Mouse (Mus musculus) heart, embryonic 11.5 days (tissue): ENCODE measurements around the gene Nostrin. TPM values are rescaled to one million over a fixed set of nuclear protein-coding genes. Genes with fewer than 3 reads are reported as not detected.

Source experiments
- ATAC-seq: fragments of 200-750 bp; cut with Nextera tagmentation; replicated peaks from 2 replicates; pipeline ENCODE4 v1.8.0; 2017; ENCODE audit warnings: moderate library complexity; ENCODE audit not compliant: insufficient number of reproducible peaks, low FRiP score, low TSS enrichment
- H3K27ac ChIP-seq: fragments of 300-500 bp; sonication (generic); 2 replicates; pipeline ENCODE4 v1.5.1; 2014; ENCODE audit warnings: mild to moderate bottlenecking, low read depth, low read length
- H3K27me3 ChIP-seq: fragments of 300-500 bp; sonication (generic); 2 replicates; pipeline ENCODE4 v1.6.1; 2014; ENCODE audit warnings: mild to moderate bottlenecking, low read length, mixed read lengths; ENCODE audit not compliant: control insufficient read depth, insufficient read depth
- H3K36me3 ChIP-seq: fragments of 300-500 bp; sonication (generic); 2 replicates; pipeline ENCODE4 v1.6.1; 2014; ENCODE audit warnings: mild to moderate bottlenecking, low read length, moderate library complexity, mixed read lengths; ENCODE audit not compliant: control insufficient read depth, insufficient read depth
- H3K4me1 ChIP-seq: fragments of 300-500 bp; sonication (generic); 2 replicates; pipeline ENCODE4 v1.6.1; 2014; ENCODE audit warnings: low read length; ENCODE audit not compliant: control insufficient read depth, insufficient read depth
- H3K4me2 ChIP-seq: fragments of 300-500 bp; sonication (generic); 2 replicates; pipeline ENCODE4 v1.6.1; 2014; ENCODE audit warnings: mild to moderate bottlenecking, moderate library complexity
- H3K4me3 ChIP-seq: fragments of 300-500 bp; sonication (generic); 2 replicates; pipeline ENCODE4 v1.5.1; 2014; ENCODE audit warnings: low read depth, low read length
- H3K9ac ChIP-seq: fragments of 300-500 bp; sonication (generic); 2 replicates; pipeline ENCODE4 v1.6.1; 2014; ENCODE audit warnings: mild to moderate bottlenecking, low read depth, low read length, moderate library complexity
- H3K9me3 ChIP-seq: fragments of 300-500 bp; sonication (generic); replicated peaks from 2 replicates; pipeline ENCODE4 v1.6.1; 2016; ENCODE audit warnings: low read length; ENCODE audit not compliant: control insufficient read depth
- WGBS: fragments of 180-500 bp; shearing (Covaris S2); extraction: QIAGEN DNeasy Blood & Tissue Kit; methylation state at CpG from one replicate; pipeline ENCODE4 v1.1.7; 2014; ENCODE audit not compliant: insufficient replicate concordance; 5-methylcytosine and 5-hydroxymethylcytosine counted together
- polyA plus RNA-seq: library from polyadenylated mRNA; unstranded; fragments of >200 nt; fragmentation: Nextera tagmentation; extraction: Ambion mirVana; gene quantifications from 2 replicates; pipeline ENCODE4 v1.2.1, GENCODE M21; 2014

Nostrin gene
- polyA plus RNA-seq: 2.8 and 3.5 TPM in 2 replicates

GRCm38 (mm10) chr2:69135661-69136576 is at the start of gene Nostrin:
Gene Nostrin (plus strand): TSS chr2:69135800.
- no peaks in the 10 kb centered on the region for H3K36me3 ChIP-seq
- H3K27me3 ChIP-seq: no peaks in the 10 kb centered on the region
- H3K4me3 ChIP-seq: no peak within 1 kb of the TSS; the same call in 1 of the 2 replicates
- no peak for ATAC-seq
- peak within 1 kb of the TSS; percentile 6; the same call in 1 of the 2 replicates for H3K9ac ChIP-seq
- H3K27ac ChIP-seq: no peak within 1 kb of the TSS
- peak within 1 kb of the TSS; percentile 38 for H3K4me2 ChIP-seq
- H3K9me3 ChIP-seq: no peaks in the 10 kb centered on the region
- 0 out of 2 replicates have a peak, but pooled peaks cover 7% of the 10 kb centered on the region for H3K4me1 ChIP-seq
- 54% methylated on average over 15 of the region's 15 CpGs for WGBS

DNA sequence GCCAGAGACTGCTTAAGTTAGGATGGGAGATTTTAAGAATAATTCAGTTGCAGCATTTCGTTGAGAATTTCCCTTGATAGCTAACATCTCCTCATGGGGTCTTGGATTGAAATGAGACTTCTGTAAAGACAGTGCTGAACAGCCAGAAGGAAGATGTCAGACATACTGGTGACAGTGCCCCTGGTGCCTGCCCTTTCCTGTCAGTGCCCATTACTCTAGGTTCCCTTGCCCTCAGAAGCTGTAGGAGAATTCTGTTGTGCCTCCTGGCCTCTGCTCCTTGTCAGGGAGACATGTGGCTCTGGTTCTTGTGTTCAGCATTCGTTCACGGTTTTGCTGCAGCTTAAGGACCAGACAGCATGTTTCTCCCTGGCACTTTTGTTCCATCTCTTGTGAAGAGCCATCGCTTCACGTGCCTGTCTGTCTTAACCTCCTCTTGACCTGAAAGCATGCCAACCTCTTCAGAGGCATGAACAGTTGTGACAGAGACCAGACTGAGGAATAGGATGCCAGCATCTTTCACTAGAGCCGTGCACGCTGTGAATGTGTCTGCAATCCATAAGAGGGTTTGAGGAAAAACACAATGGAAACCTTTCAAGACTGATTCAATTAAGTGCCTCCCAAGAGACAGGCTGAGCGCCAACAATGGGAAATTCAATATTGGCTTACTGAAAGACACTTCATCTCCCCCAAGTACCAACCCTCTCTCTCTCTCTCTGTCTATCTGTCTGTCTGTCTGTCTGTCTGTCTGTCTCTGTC is 48.9 kb upstream of the Nostrin start:
- no peaks in the 10 kb centered on the region for H3K9me3 ChIP-seq
- no peak overlapping the region for H3K4me2 ChIP-seq
- H3K4me1 ChIP-seq: no peaks in the 10 kb centered on the region
- no peaks in the 10 kb centered on the region for H3K27me3 ChIP-seq
- 57% methylated on average over 8 of the region's 8 CpGs for WGBS
- H3K36me3 ChIP-seq: no peaks in the 10 kb centered on the region
- ATAC-seq: no peak
- no peak overlapping the region for H3K9ac ChIP-seq
- H3K4me3 ChIP-seq: no peak overlapping the region
- no peak overlapping the region for H3K27ac ChIP-seq

- Histone ChIP-seq H3K4me1 (no peaks in the 10 kb centered on the region), H3K36me3 (no peaks in the 10 kb centered on the region; the same call in 1 of the 2 replicates), H3K9me3 (no peaks in the 10 kb centered on the region), H3K4me2 (no peak overlapping the region), H3K27ac (no peak overlapping the region), H3K27me3 (no peaks in the 10 kb centered on the region), H3K4me3 (no peak overlapping the region), H3K9ac (no peak overlapping the region)
- ATAC-seq: no peak
Measured at GRCm38 (mm10) chr2:69095836-69096235, 39.8 kb upstream of the Nostrin start.

DNA sequence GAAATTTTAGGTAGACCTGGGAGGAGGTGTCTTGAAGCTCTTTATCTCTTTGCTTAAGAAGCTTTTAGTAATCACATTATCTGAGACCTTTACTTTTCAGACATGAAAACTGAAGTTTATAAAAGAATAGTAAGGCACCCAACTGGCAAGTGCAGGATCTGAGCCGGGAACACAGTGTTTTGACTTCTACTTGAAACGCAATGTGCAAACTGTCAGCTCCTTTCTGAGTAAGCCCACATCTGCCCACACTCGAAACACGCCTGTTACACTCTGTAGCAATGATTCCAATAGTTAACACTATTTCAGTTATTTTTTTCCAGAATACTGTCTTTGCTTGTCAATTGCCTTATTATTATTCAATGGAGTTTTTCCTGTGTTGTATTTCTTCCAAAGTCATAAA is 38.8 kb upstream of the Nostrin start:
- 83% methylated on average over 4 of the region's 4 CpGs for WGBS
- Histone ChIP-seq H3K27me3 (no peaks in the 10 kb centered on the region), H3K4me1 (no peaks in the 10 kb centered on the region), H3K4me2 (no peak overlapping the region), H3K36me3 (no peaks in the 10 kb centered on the region; the same call in 1 of the 2 replicates), H3K4me3 (no peak overlapping the region), H3K9me3 (no peaks in the 10 kb centered on the region), H3K27ac (no peak overlapping the region), H3K9ac (no peak overlapping the region)
- no peak for ATAC-seq

DNA sequence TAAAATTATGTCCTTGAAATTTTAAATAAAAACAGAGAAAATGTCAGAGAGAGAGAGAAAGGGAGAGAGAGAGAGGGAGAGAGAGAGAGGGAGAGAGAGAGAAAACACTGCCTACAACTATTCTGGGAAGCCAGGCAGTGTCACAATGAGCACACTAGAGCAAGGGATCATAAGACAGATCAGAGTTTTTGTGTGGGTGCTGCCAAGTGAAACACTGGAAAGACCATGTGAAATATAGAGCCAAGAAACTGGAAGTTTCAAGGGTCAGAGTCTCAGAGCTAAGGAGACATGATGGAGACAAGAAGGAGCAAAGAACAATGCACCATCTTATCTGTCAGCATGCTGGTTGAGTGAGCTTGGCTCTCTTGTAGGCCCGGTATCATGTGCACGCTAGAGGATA is 38.1 kb upstream of the Nostrin start:
- Histone ChIP-seq H3K4me1 (no peaks in the 10 kb centered on the region), H3K27me3 (no peaks in the 10 kb centered on the region), H3K36me3 (no peaks in the 10 kb centered on the region; the same call in 1 of the 2 replicates), H3K9me3 (no peaks in the 10 kb centered on the region), H3K9ac (no peak overlapping the region), H3K27ac (no peak overlapping the region), H3K4me2 (no peak overlapping the region), H3K4me3 (no peak overlapping the region)
- ATAC-seq: no peak
- WGBS: 82% methylated on average over 2 of the region's 2 CpGs

- H3K27me3 ChIP-seq: no peaks in the 10 kb centered on the region
- no peaks in the 10 kb centered on the region for H3K9me3 ChIP-seq
- H3K36me3 ChIP-seq: no peaks in the 10 kb centered on the region
- 81% methylated on average over 3 of the region's 3 CpGs for WGBS
- H3K4me1 ChIP-seq: no peaks in the 10 kb centered on the region
- H3K27ac ChIP-seq: no peak overlapping the region
- ATAC-seq: no peak
- no peak overlapping the region for H3K4me2 ChIP-seq
- H3K4me3 ChIP-seq: no peak overlapping the region
- H3K9ac ChIP-seq: no peak overlapping the region
Measured at GRCm38 (mm10) chr2:69098701-69099100, 36.9 kb upstream of the Nostrin start.

DNA sequence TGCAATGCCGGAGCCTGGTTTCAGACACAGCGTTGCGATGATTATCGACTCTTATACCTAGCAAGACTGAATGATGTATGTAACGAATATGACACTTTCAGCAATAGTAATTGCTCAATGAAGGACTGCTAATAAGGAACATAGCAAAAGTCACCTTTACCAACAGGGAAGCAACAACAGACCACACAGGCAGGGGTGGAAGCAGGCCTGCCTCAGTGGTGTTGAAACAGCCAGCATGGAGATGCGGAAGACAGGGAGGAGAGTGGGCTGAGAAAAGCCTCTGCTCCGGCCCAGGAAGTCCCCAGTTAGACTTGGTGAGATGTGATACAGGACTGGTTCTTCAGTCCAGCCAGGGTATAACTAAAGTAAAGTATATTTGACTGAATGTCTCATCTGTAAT is 36.5 kb upstream of the Nostrin start:
- H3K27ac ChIP-seq: no peak overlapping the region
- H3K4me1 ChIP-seq: no peaks in the 10 kb centered on the region
- H3K4me3 ChIP-seq: no peak overlapping the region
- H3K9me3 ChIP-seq: no peaks in the 10 kb centered on the region
- 91% methylated on average over 7 of the region's 7 CpGs for WGBS
- H3K36me3 ChIP-seq: no peaks in the 10 kb centered on the region
- no peaks in the 10 kb centered on the region for H3K27me3 ChIP-seq
- no peak overlapping the region for H3K4me2 ChIP-seq
- ATAC-seq: no peak
- H3K9ac ChIP-seq: no peak overlapping the region

- WGBS: 21% methylated on average over 3 of the region's 3 CpGs
- no peak overlapping the region for H3K4me2 ChIP-seq
- H3K36me3 ChIP-seq: no peaks in the 10 kb centered on the region
- H3K4me3 ChIP-seq: no peak overlapping the region
- H3K9ac ChIP-seq: no peak overlapping the region
- H3K27me3 ChIP-seq: no peaks in the 10 kb centered on the region
- H3K4me1 ChIP-seq: no peaks in the 10 kb centered on the region
- no peak for ATAC-seq
- H3K9me3 ChIP-seq: no peaks in the 10 kb centered on the region
- no peak overlapping the region for H3K27ac ChIP-seq
Measured at GRCm38 (mm10) chr2:69100706-69101105, 34.9 kb upstream of the Nostrin start.
